Mouse (Mus musculus) C2C12 (cell line): ENCODE measurements at regions not wholly inside any gene's neighbourhood (a gene's known extent, or its start where the extent isn't known, plus 50 kb on each side); places are given as distances from the start of the nearest gene placed in this dataset.

Experiments used
- CTCF ChIP-seq: IDR thresholded peaks from one replicate; pipeline ENCODE4 v1.5.1; 2011; ENCODE audit not compliant: control insufficient read depth, insufficient read depth, insufficient read length
- FOSL1 ChIP-seq: IDR thresholded peaks from one replicate; pipeline ENCODE4 v1.8.0; 2011; ENCODE audit warnings: mild to moderate bottlenecking, low read length; ENCODE audit not compliant: poor library complexity, insufficient read depth, severe bottlenecking
- MAX ChIP-seq: IDR thresholded peaks from one replicate; pipeline ENCODE4 v1.6.1; 2011; ENCODE audit warnings: mild to moderate bottlenecking, control low read depth
- MYOD1 ChIP-seq: IDR thresholded peaks from one replicate; pipeline ENCODE4 v1.6.1; 2011; ENCODE audit warnings: low read depth; ENCODE audit not compliant: control insufficient read depth, insufficient read length
- MYOG ChIP-seq: IDR thresholded peaks from one replicate; pipeline ENCODE4 v1.6.1; 2011; ENCODE audit not compliant: control insufficient read depth, insufficient read length; ENCODE audit errors: extremely low read depth
- USF1 ChIP-seq: IDR thresholded peaks from one replicate; pipeline ENCODE4 v1.6.1; 2011; ENCODE audit warnings: low read depth, mild to moderate bottlenecking, control low read depth, moderate library complexity

DNA sequence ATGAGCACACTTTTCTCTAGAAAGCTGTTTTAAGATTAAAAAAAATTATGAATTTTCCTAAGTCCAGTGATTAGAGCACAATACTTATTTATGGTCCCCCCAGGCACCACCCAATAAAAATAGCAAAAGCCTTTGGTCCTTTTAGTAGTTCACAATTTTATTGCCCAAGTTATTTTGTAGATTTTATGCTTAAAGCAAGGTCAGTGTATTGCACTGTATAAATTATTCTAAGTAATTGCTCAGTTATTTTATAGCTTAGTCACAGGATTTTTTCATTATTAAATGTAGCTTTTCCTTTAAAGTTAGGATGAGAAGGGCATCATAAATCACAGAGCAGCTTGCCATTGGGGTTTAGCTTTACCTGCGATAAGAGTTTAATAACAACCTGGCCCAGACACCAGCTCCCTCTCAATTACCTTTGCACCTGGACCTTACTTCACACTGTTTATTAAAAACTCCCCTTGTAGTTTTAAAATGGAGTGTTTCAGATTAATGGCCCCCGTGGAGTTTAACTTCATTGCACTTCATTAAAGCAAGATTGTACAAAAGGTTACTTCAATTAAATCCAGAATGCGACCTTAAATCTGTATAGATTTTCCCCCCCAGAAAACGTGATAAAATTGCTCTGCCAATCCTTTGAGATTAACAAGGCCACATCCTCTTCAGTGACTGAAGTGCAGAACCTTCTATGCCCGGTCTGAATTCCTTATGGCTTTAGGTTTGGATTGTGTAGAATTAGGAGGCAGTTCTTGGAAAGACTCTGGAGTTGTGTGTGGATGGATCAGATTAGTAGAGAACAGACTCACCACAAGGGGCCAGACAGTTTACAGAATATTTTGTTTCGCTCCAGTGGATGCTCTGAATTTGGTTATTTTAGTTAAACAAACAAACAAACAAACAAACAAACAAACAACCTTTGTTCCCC, 176.1 kb upstream of the Frg1 start:
- TF ChIP-seq CTCF (no peak), MAX (no peak), USF1 (no peak), MYOD1 (no peak), MYOG (no peak), FOSL1 (no peak)
